Mouse (Mus musculus): ENCODE data around the gene Gm3543. TPM values are rescaled to one million over a fixed set of nuclear protein-coding genes. Genes with fewer than 3 reads are reported as not detected.
"Not testable (repeated sequence)": the region's sequence is repeated elsewhere in the genome, so short reads cannot be mapped to it uniquely, and the experiment has no call there.

The Gm3543 gene
- not detected in 2 replicates for polyA plus RNA-seq (2012; ENCODE audit: insufficient read depth, insufficient read length, low replicate concordance, missing spikeins)

- H3K27ac ChIP-seq (ENCODE audit: insufficient read depth, low read depth, low read length); H3K4me1 ChIP-seq (ENCODE audit: control insufficient read depth, insufficient read depth, low read length); H3K4me3 ChIP-seq (ENCODE audit: insufficient read depth, low read depth, low read length): not testable (repeated sequence)
- WGBS = 67% methylated on average over 1 of the region's 1 CpGs
These were observed at the start of gene Gm3543 for GRCm38 (mm10) chr14:41983225-41983624. TSS of gene Gm3543 (minus strand) at chr14:41983325.

GRCm38 (mm10) chr14:41968596-41968995 is 14.5 kb downstream of the Gm3543 start:
- not testable (repeated sequence) for H3K4me1 ChIP-seq (ENCODE audit: control insufficient read depth, insufficient read depth, low read length); H3K27ac ChIP-seq (ENCODE audit: insufficient read depth, low read depth, low read length); H3K4me3 ChIP-seq (ENCODE audit: insufficient read depth, low read depth, low read length)
- 56% methylated on average over 3 of the region's 3 CpGs for WGBS

- H3K4me3 ChIP-seq (ENCODE audit: insufficient read depth, low read depth, low read length); H3K4me1 ChIP-seq (ENCODE audit: control insufficient read depth, insufficient read depth, low read length); H3K27ac ChIP-seq (ENCODE audit: insufficient read depth, low read depth, low read length): not testable (repeated sequence)
- WGBS = 79% methylated on average over 1 of the region's 1 CpGs
These were observed 15.3 kb downstream of the Gm3543 start, which contains the start of gene Gm6401 for GRCm38 (mm10) chr14:41967827-41968226. TSS of gene Gm6401 (minus strand) at chr14:41967927.

GRCm38 (mm10) chr14:41964095-41964494 is 19.0 kb downstream of the Gm3543 start:
- WGBS = 62% methylated on average over 4 of the region's 4 CpGs
- H3K27ac ChIP-seq (ENCODE audit: insufficient read depth, low read depth, low read length); H3K4me3 ChIP-seq (ENCODE audit: insufficient read depth, low read depth, low read length); H3K4me1 ChIP-seq (ENCODE audit: control insufficient read depth, insufficient read depth, low read length): not testable (repeated sequence)

GRCm38 (mm10) chr14:41943695-41944094 is 39.4 kb downstream of the Gm3543 start, which contains the start of gene 1700024B05Rik:
TSS of gene 1700024B05Rik (plus strand) at chr14:41943995.
- not testable (repeated sequence) for H3K4me3 ChIP-seq (ENCODE audit: insufficient read depth, low read depth, low read length)

More at GRCm38 (mm10) chr14:41943695-41944094, 39.4 kb downstream of the Gm3543 start, which contains the start of gene 1700024B05Rik:
- 84% methylated on average over 2 of the region's 2 CpGs for WGBS
- H3K4me1 ChIP-seq (ENCODE audit: control insufficient read depth, insufficient read depth, low read length); H3K27ac ChIP-seq (ENCODE audit: insufficient read depth, low read depth, low read length): not testable (repeated sequence)

Other genes starting within 250 kb of the Gm3543 start
- not detected in 2 replicates for gene Gm7929, start 232.7 kb downstream of the Gm3543 start, polyA plus RNA-seq (2012; ENCODE audit: insufficient read depth, insufficient read length, low replicate concordance, missing spikeins)
- not detected in 2 replicates for gene Gm47189, start 210.9 kb downstream of the Gm3543 start, polyA plus RNA-seq (2012; ENCODE audit: insufficient read depth, insufficient read length, low replicate concordance, missing spikeins)
- not detected in 2 replicates for gene Gm7980, start 76.0 kb downstream of the Gm3543 start, polyA plus RNA-seq (2012; ENCODE audit: insufficient read depth, insufficient read length, low replicate concordance, missing spikeins)
- gene 1700049E17Rik1, start 58.4 kb downstream of the Gm3543 start, polyA plus RNA-seq (2012; ENCODE audit: insufficient read depth, insufficient read length, low replicate concordance, missing spikeins) = not detected in 2 replicates
- gene 1700024B05Rik, start 39.3 kb downstream of the Gm3543 start, polyA plus RNA-seq (2012; ENCODE audit: insufficient read depth, insufficient read length, low replicate concordance, missing spikeins) = not detected in 2 replicates
- not detected in 2 replicates for gene Gm6401, start 15.4 kb downstream of the Gm3543 start, polyA plus RNA-seq (2012; ENCODE audit: insufficient read depth, insufficient read length, low replicate concordance, missing spikeins)
- not detected in 2 replicates for gene Gm7951, start 134.0 kb upstream of the Gm3543 start, polyA plus RNA-seq (2012; ENCODE audit: insufficient read depth, insufficient read length, low replicate concordance, missing spikeins)
- gene Gm17027, start 179.3 kb upstream of the Gm3543 start, polyA plus RNA-seq (2012; ENCODE audit: insufficient read depth, insufficient read length, low replicate concordance, missing spikeins) = not detected in 2 replicates
- not detected in 2 replicates for gene Gm3573, start 207.5 kb upstream of the Gm3543 start, polyA plus RNA-seq (2012; ENCODE audit: insufficient read depth, insufficient read length, low replicate concordance, missing spikeins)